Mouse (Mus musculus) induced T-regulatory cell, adult 2 months (primary cell): ENCODE measurements around the gene Cyp4x1.

Experiments
- DNase-seq: peaks from one replicate; pipeline ENCODE4 v3.0.0-alpha.2; 2012; ENCODE audit warnings: low read depth

Cyp4x1 gene

GRCm38 (mm10) chr4:115090592-115090991, 43.5 kb downstream of the Cyp4x1 start:
- DNase-seq: no peak

GRCm38 (mm10) chr4:115088611-115089338, 45.3 kb downstream of the Cyp4x1 start, which contains the start of gene Pdzk1ip1:
Pdzk1ip1 (plus strand) TSS chr4:115088708.
- DNase-seq: peak; percentile 35

- DNase-seq: no peak
Observed at GRCm38 (mm10) chr4:115086763-115087415, 47.2 kb downstream of the Cyp4x1 start.

GRCm38 (mm10) chr4:115086257-115086656, 47.8 kb downstream of the Cyp4x1 start:
- no peak for DNase-seq

GRCm38 (mm10) chr4:115085522-115086095, 48.5 kb downstream of the Cyp4x1 start:
- DNase-seq: peak; percentile 74

GRCm38 (mm10) chr4:115083031-115083430, 51.0 kb downstream of the Cyp4x1 start:
- DNase-seq: no peak

DNA sequence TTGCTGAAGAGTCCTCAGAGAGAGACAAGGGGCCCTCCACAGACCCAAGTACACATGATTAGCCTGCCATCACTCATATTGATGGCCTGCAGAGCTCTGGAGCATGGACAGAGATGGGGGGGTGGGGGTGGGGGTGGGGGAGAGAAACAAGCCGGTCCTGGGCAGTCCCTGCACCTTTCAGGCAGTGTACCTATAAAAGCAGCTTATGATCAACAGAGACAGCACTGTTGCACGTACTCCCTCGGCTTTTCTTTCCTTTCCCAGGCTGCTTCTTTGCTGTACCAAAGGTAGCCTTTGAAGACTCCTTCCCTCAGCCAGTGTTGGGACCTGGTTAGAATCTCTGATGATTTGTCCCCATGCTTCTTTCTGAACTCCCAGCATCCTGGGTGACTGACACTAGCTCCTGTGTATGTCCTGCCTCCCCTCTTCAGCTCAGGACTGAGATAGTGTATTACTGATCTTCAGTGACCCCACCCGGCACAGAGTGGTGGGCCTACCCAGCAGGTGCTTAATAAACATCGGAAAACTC, 54.2 kb downstream of the Cyp4x1 start:
- DNase-seq: no peak

DNA sequence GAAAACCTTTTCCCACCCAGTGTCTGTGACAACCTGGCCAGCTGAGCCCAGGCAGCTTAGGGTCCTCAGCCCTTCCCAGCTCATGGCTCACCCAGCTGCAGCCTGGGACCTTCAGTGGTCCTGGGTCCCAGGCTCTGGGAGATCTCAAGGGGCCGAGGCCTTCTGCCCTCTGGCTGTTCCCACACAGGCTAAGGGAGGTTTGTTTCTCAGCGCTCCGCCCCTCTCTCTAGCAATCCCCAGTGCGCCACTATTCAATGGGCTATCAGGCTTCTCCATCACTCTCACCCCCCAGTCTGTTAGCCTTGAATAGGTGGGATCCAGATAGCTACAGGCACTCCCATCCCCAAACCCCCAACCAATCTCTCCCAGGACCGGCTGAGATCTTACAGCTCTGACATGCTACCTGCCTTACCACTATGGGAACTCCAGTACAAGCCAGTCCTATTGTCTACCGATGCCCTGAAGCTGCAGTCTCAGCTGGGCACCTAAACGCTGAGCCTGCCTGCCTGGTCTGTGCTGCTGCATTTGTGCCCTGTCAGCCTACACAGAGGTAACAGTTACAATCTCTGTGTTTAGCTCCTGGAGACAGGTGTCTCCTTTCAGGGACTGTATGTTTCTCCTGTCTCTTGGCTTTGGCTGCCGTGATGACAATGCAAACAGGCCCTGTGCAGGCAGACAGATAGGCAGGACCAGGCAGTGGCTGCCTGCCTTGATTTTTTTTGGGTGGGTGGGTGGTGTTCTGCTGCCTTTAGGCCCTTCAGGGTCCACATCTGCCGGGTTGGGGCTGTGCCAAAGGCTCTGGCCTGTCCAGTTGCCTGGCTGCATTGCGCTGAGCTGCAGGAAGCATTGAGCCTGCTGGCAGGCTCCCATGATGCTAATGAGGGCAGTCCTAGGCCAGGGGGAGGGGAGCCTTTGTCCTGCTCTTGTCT, 54.9 kb downstream of the Cyp4x1 start:
- DNase-seq: no peak

GRCm38 (mm10) chr4:115075204-115075915, 58.7 kb downstream of the Cyp4x1 start:
- peak; percentile 57 for DNase-seq

- DNase-seq: no peak
Observed at GRCm38 (mm10) chr4:115074789-115075188, 59.3 kb downstream of the Cyp4x1 start.

GRCm38 (mm10) chr4:115071668-115072067, 62.4 kb downstream of the Cyp4x1 start:
- no peak for DNase-seq

DNA sequence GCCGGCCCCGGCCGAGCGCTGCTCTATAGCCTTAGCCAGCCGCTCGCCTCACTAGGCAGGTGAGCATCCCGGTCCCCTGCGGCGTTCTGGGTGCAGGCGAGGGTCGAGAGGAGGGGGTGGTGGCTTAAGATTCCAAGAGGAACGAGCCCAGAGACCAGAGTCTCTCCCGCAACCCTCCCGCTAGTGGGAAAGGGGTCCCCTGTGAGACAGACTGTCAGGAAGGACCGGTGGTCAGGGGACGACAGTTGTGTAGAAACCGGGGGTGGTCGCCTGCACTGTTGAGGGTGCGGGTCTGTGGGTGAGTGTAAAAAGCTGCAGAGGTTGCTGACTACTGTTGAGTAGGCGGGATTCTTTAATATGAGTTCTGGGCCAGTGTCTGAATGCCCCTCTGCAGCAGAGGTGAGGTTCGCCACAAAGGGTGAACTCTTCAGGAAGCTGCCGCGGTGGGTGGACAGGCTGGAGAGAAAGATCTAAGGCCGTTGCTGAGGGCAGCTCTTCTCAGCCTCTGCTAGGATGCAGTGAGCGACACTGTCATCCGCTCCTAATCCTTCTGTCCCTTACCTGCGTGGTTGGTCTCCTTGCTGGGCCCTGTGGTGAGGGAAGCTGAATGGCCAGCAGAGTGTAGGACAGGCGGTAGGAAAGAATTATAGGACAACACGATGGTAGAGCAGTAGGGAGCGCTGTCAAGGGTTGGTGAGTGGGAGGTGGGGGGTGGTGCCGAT, 70.4 kb downstream of the Cyp4x1 start:
- no peak for DNase-seq

DNA sequence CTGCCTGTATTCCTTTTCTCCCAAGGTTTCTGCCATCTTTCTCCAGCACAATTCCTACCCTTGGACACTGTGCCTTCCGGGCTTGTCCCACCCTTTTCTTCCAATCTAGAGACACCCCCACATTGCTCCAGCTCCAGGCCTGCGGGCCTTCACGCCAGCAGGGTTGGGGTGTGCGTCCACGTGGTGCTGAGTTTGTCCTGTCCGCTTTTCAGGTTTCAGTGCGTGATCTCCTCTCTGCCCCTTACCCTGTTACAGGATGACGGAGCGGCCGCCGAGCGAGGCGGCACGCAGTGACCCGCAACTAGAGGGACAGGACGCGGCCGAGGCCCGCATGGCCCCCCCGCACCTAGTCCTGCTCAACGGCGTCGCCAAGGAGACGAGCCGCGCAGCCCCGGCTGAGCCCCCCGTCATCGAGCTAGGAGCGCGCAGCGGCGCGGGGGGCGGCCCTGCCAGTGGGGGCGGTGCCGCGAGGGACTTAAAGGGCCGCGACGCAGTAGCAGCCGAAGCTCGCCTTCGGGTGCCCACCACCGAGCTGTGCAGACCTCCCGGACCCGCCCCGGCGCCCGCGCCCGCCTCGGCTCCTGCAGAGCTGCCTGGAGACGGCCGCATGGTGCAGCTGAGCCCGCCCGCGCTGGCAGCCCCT, 71.1 kb downstream of the Cyp4x1 start:
- DNase-seq: peak; percentile 40

GRCm38 (mm10) chr4:115062540-115062874, 71.6 kb downstream of the Cyp4x1 start:
- no peak for DNase-seq

- no peak for DNase-seq
Observed at GRCm38 (mm10) chr4:115060753-115061152, 73.3 kb downstream of the Cyp4x1 start.

- no peak for DNase-seq
Observed at GRCm38 (mm10) chr4:115059871-115060270, 74.2 kb downstream of the Cyp4x1 start.

- DNase-seq: no peak
Observed at GRCm38 (mm10) chr4:115058871-115059590, 75.0 kb downstream of the Cyp4x1 start.

DNA sequence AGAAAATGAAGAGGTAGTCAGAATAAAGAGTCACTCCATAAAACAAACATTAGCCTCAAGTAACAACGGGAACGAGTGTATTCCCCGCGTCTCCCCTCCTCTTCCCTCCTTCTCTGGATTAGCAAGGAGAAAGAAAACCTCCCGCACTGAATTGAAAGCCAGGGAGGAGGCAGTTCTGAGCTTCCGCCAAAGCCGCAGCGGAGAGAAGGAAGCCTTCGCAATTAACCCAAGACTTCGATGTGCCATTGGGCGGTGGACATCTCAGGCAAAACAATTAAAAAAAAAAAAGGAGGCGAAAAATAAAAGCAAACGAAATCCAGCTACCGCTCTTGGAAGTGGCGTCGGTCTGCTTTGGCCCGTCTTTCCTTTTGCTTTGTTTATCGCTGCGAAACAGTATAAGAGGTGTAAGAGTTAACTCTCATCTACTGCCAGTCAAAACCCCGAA, 75.7 kb downstream of the Cyp4x1 start:
- peak; percentile 60 for DNase-seq

DNA sequence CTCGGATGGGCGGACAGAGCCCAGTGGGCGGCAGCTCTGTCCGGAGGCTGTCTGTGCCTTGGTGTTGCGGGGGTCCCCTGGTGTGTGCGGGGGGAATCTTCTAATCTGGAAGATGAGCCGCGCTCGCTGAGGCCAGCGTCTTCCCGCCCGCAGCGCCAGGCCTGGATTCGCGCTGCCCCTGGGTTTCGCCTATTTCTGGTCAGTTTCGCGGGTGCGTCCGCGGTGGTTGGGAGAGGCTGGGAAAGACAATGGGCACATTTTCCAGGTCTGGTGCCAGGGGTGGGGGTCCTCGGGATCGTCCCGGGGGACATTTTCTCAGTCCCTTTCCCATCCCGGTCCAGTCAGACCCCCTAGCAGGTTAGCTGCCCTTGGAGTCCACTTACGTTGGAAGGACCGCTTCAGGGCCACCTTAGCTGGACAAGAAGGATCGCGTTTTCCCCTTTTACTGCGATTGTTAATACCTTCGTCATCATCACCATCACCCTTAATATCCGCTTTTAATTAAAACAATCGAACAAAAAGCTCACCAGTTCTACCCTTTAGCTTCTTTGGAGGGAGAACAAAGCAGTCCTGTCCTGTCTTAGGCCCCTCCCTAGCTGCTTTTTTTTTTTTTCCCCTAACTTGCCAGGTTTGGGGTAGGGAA, 76.3 kb downstream of the Cyp4x1 start:
- DNase-seq: no peak
